Mouse (Mus musculus) inflammation-experienced regulatory T-cells, adult 16 weeks (primary cell): ENCODE data around the gene Gm17689. TPM values are rescaled to one million over a fixed set of nuclear protein-coding genes. Genes with fewer than 3 reads are reported as not detected.

Experiments used
- polyA plus RNA-seq: library from polyadenylated mRNA; unstranded; fragments of 100-300 nt; shearing (Covaris generic); gene quantifications from one replicate; pipeline ENCODE4 v1.2.1, GENCODE M21; 2017

Gm17689 gene
- not detected for polyA plus RNA-seq

GRCm38 (mm10) chr9:36582535-36582934 is at the start of gene Gm17689:
Gene Gm17689, minus strand, starts transcription at chr9:36582635.

GRCm38 (mm10) chr9:36541863-36542262 is 40.6 kb downstream of the Gm17689 start, which contains the start of gene Gm5615:
Gene Gm5615, minus strand, starts transcription at chr9:36541963.

Other genes with a start within 250 kb of the Gm17689 start
- not detected for gene Gm7257, start 150.8 kb downstream of the Gm17689 start, polyA plus RNA-seq
- not detected for gene Gm9513, start 107.0 kb downstream of the Gm17689 start, polyA plus RNA-seq
- gene Gm5615, start 40.7 kb downstream of the Gm17689 start, polyA plus RNA-seq: not detected
- gene A630095E13Rik, start 60.7 kb upstream of the Gm17689 start, polyA plus RNA-seq: not detected
- gene Acrv1, start 110.6 kb upstream of the Gm17689 start, polyA plus RNA-seq: not detected
- 5.4 TPM for gene Chek1, start 144.4 kb upstream of the Gm17689 start, polyA plus RNA-seq
- 283 TPM for gene Stt3a, start 185.0 kb upstream of the Gm17689 start, polyA plus RNA-seq
- 26.2 TPM for gene Ei24, start 214.8 kb upstream of the Gm17689 start, polyA plus RNA-seq
- gene Fez1, start 239.2 kb upstream of the Gm17689 start, polyA plus RNA-seq: not detected